Mouse (Mus musculus) stomach, postnatal 0 days (tissue): ENCODE results near the gene Mmd2.

Experiments
- CTCF ChIP-seq: IDR thresholded peaks from 2 replicates; pipeline ENCODE4 v1.5.1; 2016; ENCODE audit warnings: antibody characterized with exemption, low read depth, mild to moderate bottlenecking, moderate library complexity
- EP300 ChIP-seq: optimal IDR thresholded peaks from 2 replicates; pipeline ENCODE3; 2016; ENCODE audit warnings: antibody characterized with exemption

DNA sequence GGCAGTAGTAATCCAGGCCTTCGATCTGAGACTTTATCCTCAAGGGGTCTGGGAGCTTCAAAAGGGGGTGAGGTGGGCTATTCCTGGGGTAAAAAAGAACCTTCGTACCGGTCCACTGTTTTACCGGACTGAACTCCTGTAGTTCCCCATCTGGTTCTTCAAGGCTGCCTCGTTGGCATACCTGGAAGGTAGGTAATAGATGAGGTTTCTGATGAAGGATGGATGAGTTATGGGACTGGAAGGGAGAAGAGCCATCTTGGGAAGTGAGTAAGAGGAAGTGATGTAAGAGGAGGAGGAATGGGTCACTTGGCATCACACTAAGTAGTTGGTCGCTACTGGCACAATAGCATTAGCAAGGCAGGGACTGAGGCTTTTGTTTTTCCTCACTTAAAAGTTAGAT lies 21.6 kb upstream of the Mmd2 start:
- TF ChIP-seq CTCF (no peak), EP300 (no peak)
